Mouse (Mus musculus): Measurements from ENCODE around the gene C730034F03Rik. TPM values are rescaled to one million over a fixed set of nuclear protein-coding genes. Genes with fewer than 3 reads are reported as not detected.

The C730034F03Rik gene
- polyA plus RNA-seq (2015; fragmentation: Nextera tagmentation; extraction: Ambion mirVana) = 5.2 and 7.0 TPM in 2 replicates

DNA sequence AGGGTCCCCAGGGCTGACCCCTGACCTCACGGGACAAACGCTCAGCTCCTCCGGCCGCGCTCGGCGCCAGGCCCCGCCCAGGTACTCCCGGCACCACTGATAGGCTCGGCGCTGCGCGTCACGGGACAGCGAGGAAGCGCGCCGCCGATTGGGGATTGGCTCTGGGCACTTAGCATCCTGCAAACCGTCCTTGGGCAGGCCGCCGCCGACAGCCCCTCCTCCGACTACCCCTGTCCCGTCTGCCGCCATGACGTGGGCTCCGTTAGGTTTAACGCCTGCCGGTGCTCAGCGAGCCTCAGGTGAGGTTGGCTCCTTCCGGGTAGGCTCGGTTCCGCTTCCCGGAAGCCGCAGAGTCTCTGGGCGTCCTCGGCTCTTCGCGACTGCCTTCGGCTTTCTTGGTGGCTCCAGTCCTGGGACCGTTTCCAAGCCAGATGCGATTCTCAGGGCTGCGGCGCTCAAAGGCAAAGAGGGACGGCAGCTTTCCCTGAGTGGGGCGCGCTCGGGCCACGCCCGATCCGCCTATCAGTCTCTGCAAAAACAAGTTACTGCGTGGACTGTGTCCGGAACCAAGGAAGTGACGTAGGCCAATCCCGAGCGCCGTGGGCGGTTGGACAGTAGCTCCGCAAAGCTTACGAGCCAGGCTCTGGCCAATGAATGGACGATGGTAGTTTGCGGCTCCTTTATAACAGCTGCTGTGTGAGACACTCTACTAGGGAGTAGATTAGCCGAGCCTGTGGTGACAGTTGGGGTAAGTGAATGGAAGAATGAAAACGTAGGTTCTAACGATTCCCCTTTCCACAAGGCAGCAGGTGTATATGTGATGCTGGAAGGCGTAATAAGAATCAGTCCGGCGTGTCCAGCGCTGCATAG lies at the start of gene C730034F03Rik, which contains the start of the genes Gm44502 and Chkb:
Gene C730034F03Rik, plus strand, starts transcription at position 238 of the 870 bp plus-strand sequence.
Gene Gm44502, minus strand, starts transcription at position 345 of the 870 bp plus-strand sequence.
Gene Chkb, minus strand, starts transcription at position 557 of the 870 bp plus-strand sequence.
- Histone ChIP-seq H3K27me3 (replicated peaks; ENCODE audit: control insufficient read depth, insufficient read depth, low read length) (no peaks in the 10 kb centered on the region), H3K9ac (replicated peaks; ENCODE audit: low read depth, low read length) (peak within 1 kb of the TSS; percentile 81), H3K36me3 (ENCODE audit: control insufficient read depth, insufficient read depth) (peaks cover 11% of the 10 kb centered on the region), H3K9me3 (ENCODE audit: control insufficient read depth, low read length) (no peaks in the 10 kb centered on the region), H3K4me2 (ENCODE audit: low read length) (peak within 1 kb of the TSS; percentile 80), H3K4me1 (replicated peaks; ENCODE audit: control insufficient read depth, insufficient read depth, low read length) (peaks cover 22% of the 10 kb centered on the region), H3K27ac (ENCODE audit: low read length) (peak within 1 kb of the TSS; percentile 97), H3K4me3 (replicated peaks; ENCODE audit: low read length) (peak within 1 kb of the TSS; percentile 92)
- WGBS = under 1% methylated on average over 70 of the region's 70 CpGs
- peak; percentile 95 for ATAC-seq

DNA sequence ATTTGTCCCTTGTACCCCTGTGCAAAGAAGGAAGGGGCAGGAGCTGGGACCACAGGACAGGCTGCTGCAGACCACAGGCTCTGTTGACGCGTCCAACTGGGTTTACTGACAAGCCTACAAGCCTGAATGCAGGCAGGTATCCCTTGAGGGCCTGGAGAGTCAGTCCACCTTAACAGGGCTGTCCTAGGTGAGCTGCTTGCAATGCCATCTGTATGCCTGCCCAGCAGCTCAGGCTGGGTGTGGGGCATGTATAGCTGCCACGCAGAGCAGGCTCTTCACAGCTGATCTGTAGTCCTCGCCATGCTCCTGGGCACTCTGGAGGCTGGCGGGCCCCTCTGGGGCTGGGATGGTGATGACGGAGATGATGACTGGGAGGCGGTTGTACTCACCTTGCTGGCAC lies 44.8 kb upstream of the C730034F03Rik start, which contains the start of gene Klhdc7b:
Gene Klhdc7b, plus strand, starts transcription at position 301 of the 400 bp plus-strand sequence.
- Histone ChIP-seq H3K27me3 (replicated peaks; ENCODE audit: control insufficient read depth, insufficient read depth, low read length) (peaks cover 4% of the 10 kb centered on the region), H3K4me3 (replicated peaks; ENCODE audit: low read length) (no peak within 1 kb of the TSS), H3K4me1 (replicated peaks; ENCODE audit: control insufficient read depth, insufficient read depth, low read length) (no peaks in the 10 kb centered on the region), H3K9me3 (ENCODE audit: control insufficient read depth, low read length) (no peaks in the 10 kb centered on the region), H3K27ac (ENCODE audit: low read length) (no peak within 1 kb of the TSS), H3K4me2 (ENCODE audit: low read length) (no peak within 1 kb of the TSS), H3K9ac (replicated peaks; ENCODE audit: low read depth, low read length) (no peak within 1 kb of the TSS), H3K36me3 (ENCODE audit: control insufficient read depth, insufficient read depth) (no peaks in the 10 kb centered on the region)
- ATAC-seq = no peak
- 90% methylated on average over 7 of the region's 7 CpGs for WGBS

DNA sequence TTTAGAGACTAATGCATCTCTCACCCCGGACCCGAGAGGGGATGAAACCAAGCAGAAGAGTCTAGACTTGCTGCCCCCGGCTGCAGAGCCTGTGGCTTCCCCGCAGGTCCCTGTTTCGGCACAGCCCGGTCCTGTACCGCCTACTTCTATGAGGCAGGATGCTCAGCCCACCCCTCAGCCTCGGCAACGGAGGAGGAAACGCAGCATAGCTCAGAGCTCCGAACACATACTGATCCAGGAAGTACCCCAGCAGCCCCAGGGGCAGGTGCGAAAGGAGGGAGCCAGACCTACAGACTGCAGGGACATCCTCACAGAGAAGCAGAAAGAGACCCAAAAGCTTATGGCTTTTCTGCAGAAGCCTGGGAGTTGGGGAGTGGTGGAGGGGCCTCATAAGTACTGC lies 42.3 kb upstream of the C730034F03Rik start:
- H3K27me3 ChIP-seq (replicated peaks; ENCODE audit: control insufficient read depth, insufficient read depth, low read length) = no peaks in the 10 kb centered on the region
- H3K27ac ChIP-seq (ENCODE audit: low read length) = no peak overlapping the region
- 57% methylated on average over 12 of the region's 12 CpGs for WGBS
- H3K9ac ChIP-seq (replicated peaks; ENCODE audit: low read depth, low read length) = no peak overlapping the region
- no peak for ATAC-seq
- H3K36me3 ChIP-seq (ENCODE audit: control insufficient read depth, insufficient read depth) = no peaks in the 10 kb centered on the region
- H3K9me3 ChIP-seq (ENCODE audit: control insufficient read depth, low read length) = no peaks in the 10 kb centered on the region
- H3K4me3 ChIP-seq (replicated peaks; ENCODE audit: low read length) = no peak overlapping the region
- H3K4me1 ChIP-seq (replicated peaks; ENCODE audit: control insufficient read depth, insufficient read depth, low read length) = no peaks in the 10 kb centered on the region
- no peak overlapping the region for H3K4me2 ChIP-seq (ENCODE audit: low read length)

DNA sequence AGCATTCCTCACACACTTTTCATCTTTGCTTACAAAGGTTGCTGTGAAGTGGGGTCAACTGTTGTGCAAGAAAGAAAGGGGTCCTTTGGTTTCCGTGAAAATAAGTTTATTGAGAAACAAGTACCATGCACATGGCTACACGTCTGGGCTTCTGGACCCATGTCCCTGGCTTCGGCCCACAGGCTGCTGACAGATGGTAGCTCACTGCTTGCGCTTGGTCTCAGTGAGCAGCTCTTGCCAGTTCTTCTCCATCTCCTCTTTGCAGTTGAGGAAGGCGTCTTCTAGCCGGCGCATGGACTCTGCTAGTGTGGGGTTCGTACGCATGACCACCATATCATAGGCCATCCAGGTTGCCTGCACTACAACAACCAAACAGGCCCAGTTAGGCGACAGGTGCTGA lies 39.3 kb upstream of the C730034F03Rik start:
- ATAC-seq = no peak
- no peaks in the 10 kb centered on the region for H3K36me3 ChIP-seq (ENCODE audit: control insufficient read depth, insufficient read depth)
- 87% methylated on average over 10 of the region's 10 CpGs for WGBS
- no peaks in the 10 kb centered on the region for H3K9me3 ChIP-seq (ENCODE audit: control insufficient read depth, low read length)
- H3K9ac ChIP-seq (replicated peaks; ENCODE audit: low read depth, low read length) = no peak overlapping the region
- H3K27me3 ChIP-seq (replicated peaks; ENCODE audit: control insufficient read depth, insufficient read depth, low read length) = no peaks in the 10 kb centered on the region
- H3K4me1 ChIP-seq (replicated peaks; ENCODE audit: control insufficient read depth, insufficient read depth, low read length) = no peaks in the 10 kb centered on the region
- H3K27ac ChIP-seq (ENCODE audit: low read length) = no peak overlapping the region
- H3K4me2 ChIP-seq (ENCODE audit: low read length) = no peak overlapping the region
- H3K4me3 ChIP-seq (replicated peaks; ENCODE audit: low read length) = no peak overlapping the region

DNA sequence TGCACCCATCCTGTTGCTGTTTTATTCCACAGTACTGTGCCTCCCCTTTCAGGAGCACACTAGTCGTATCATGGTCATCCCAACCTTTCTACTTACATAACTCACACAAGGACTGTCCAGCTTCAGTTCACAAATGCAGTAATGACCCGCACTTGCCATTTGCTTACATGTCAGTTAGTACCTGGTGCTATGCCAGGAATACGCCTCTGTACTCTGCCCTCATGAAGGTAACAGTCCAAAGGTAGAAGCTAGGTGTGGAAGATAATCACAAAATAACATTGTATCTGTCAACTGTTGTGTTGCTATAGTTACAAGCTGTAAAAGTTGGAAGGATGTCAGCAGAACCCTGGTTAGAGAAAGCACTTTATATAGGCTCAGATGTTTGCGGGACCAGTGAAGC lies 32.5 kb upstream of the C730034F03Rik start:
- no peak for ATAC-seq
- 91% methylated on average over 4 of the region's 4 CpGs for WGBS

DNA sequence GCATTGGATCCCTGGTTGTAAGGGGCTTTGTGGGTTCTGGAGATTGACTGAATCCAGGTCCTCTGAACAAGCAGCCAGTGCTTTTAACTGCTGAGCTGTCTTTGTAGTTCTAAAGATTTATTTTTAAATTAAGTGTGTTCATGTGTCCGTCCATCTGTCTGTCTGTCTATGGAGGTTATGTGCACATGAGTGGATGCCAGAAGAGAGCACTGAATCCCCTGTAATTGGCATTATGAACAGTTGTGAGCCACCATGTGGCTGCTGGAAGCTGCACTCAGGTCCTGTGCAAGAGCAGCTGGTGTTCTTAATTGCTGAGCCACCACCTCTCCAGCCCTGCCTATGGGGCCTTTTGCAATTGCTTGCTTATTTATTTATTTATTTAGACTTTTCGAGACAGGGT lies 31.2 kb upstream of the C730034F03Rik start:
- Histone ChIP-seq H3K9ac (replicated peaks; ENCODE audit: low read depth, low read length) (no peak overlapping the region), H3K4me1 (replicated peaks; ENCODE audit: control insufficient read depth, insufficient read depth, low read length) (no peaks in the 10 kb centered on the region), H3K27ac (ENCODE audit: low read length) (no peak overlapping the region), H3K4me3 (replicated peaks; ENCODE audit: low read length) (no peak overlapping the region), H3K36me3 (ENCODE audit: control insufficient read depth, insufficient read depth) (no peaks in the 10 kb centered on the region), H3K9me3 (ENCODE audit: control insufficient read depth, low read length) (no peaks in the 10 kb centered on the region), H3K4me2 (ENCODE audit: low read length) (no peak overlapping the region), H3K27me3 (replicated peaks; ENCODE audit: control insufficient read depth, insufficient read depth, low read length) (no peaks in the 10 kb centered on the region)
- no peak for ATAC-seq
- WGBS = 54% methylated on average over 2 of the region's 2 CpGs

More for the DNA sequence above, 32.5 kb upstream of the C730034F03Rik start:
- no peak overlapping the region for H3K9ac ChIP-seq (replicated peaks; ENCODE audit: low read depth, low read length)
- H3K9me3 ChIP-seq (ENCODE audit: control insufficient read depth, low read length) = no peaks in the 10 kb centered on the region
- H3K4me3 ChIP-seq (replicated peaks; ENCODE audit: low read length) = no peak overlapping the region
- no peaks in the 10 kb centered on the region for H3K27me3 ChIP-seq (replicated peaks; ENCODE audit: control insufficient read depth, insufficient read depth, low read length)
- no peaks in the 10 kb centered on the region for H3K36me3 ChIP-seq (ENCODE audit: control insufficient read depth, insufficient read depth)
- H3K27ac ChIP-seq (ENCODE audit: low read length) = no peak overlapping the region
- H3K4me2 ChIP-seq (ENCODE audit: low read length) = no peak overlapping the region
- H3K4me1 ChIP-seq (replicated peaks; ENCODE audit: control insufficient read depth, insufficient read depth, low read length) = no peaks in the 10 kb centered on the region

DNA sequence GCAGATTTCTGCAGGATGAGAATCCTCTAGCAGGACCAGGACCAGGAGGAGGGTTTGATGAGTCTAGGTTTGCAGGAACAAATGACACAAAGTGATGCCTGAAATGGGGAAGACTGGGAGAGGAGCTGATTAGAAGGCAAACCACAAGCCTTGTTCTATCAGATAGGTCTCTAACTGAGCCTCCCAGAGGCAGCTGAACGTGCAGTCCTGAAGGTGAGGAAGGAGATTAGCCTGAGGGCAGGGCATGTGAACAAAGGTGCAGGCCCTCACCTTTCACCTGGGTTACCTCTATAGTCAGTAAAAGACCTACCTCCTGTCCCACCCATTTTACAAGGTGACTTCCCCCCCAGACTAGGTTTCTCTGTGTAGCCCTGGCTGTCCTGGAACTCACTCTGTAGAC lies 29.7 kb upstream of the C730034F03Rik start:
- Histone ChIP-seq H3K4me2 (ENCODE audit: low read length) (no peak overlapping the region), H3K9me3 (ENCODE audit: control insufficient read depth, low read length) (no peaks in the 10 kb centered on the region), H3K36me3 (ENCODE audit: control insufficient read depth, insufficient read depth) (no peaks in the 10 kb centered on the region), H3K9ac (replicated peaks; ENCODE audit: low read depth, low read length) (no peak overlapping the region), H3K27ac (ENCODE audit: low read length) (no peak overlapping the region), H3K4me1 (replicated peaks; ENCODE audit: control insufficient read depth, insufficient read depth, low read length) (no peaks in the 10 kb centered on the region), H3K4me3 (replicated peaks; ENCODE audit: low read length) (no peak overlapping the region), H3K27me3 (replicated peaks; ENCODE audit: control insufficient read depth, insufficient read depth, low read length) (no peaks in the 10 kb centered on the region)
- ATAC-seq = no peak
- 53% methylated on average over 1 of the region's 1 CpGs for WGBS

DNA sequence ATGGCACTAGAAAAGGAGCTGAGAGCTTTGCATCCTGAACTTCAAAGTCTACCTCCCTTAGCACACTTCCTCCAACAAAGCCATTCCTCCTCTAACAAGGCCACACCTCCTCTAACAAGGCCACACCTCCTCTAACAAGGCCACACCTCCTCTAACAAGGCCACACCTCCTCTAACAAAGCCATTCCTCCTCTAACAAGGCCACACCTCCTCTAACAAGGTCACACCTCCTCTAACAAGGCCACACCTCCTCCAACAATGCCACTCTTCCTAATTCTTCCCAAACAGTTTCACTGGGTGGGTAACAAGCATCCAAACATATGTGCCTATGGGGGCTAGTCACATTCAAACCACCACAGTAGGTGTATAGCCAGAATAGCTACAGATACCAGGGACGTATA lies 26.9 kb upstream of the C730034F03Rik start:
- no peak for ATAC-seq
- 93% methylated on average over 1 of the region's 1 CpGs for WGBS
- no peak overlapping the region for H3K4me2 ChIP-seq (ENCODE audit: low read length)
- no peak overlapping the region for H3K9ac ChIP-seq (replicated peaks; ENCODE audit: low read depth, low read length)
- H3K4me1 ChIP-seq (replicated peaks; ENCODE audit: control insufficient read depth, insufficient read depth, low read length) = no peaks in the 10 kb centered on the region
- H3K27me3 ChIP-seq (replicated peaks; ENCODE audit: control insufficient read depth, insufficient read depth, low read length) = no peaks in the 10 kb centered on the region
- H3K4me3 ChIP-seq (replicated peaks; ENCODE audit: low read length) = no peak overlapping the region
- no peaks in the 10 kb centered on the region for H3K36me3 ChIP-seq (ENCODE audit: control insufficient read depth, insufficient read depth)
- H3K9me3 ChIP-seq (ENCODE audit: control insufficient read depth, low read length) = no peaks in the 10 kb centered on the region
- H3K27ac ChIP-seq (ENCODE audit: low read length) = no peak overlapping the region

DNA sequence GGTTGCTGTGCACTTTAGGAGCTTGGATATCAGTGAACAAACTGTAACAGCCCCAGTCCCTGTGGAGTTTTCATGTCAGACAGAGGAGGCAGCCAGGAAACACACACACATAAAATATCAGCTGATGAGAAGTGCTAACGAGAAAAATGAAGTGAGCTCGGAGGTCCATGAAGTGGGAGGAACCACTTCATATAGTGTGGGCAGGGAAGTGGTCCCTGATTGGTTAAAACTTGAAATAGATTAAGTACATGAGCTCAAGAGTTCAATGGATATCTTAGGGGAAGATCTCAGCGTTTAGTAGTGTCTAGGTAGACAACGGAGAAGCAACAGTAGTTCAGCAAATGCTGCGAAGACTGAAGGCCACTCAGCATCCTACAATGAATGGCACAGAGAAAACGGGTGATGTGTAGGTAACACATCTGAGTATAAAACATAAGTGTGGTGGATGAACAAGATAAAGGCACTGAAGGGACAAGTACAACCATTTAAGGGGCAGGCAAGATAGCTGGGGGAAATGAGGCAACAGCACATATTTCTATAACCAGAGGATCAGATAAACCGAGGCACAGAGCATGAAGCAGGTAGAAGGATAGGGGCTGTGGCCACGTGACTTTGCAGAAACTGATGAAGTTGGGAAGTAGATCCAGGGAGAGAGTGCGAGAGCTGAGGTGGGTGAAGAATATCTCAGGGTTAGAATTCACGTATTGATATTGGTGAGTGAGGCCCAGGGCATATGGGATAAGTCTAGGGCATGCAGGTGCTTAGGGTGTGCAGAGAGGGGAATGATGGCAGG lies 24.4 kb upstream of the C730034F03Rik start:
- 81% methylated on average over 10 of the region's 10 CpGs for WGBS
- no peak for ATAC-seq

More for the DNA sequence above, 24.4 kb upstream of the C730034F03Rik start:
- Histone ChIP-seq H3K4me1 (replicated peaks; ENCODE audit: control insufficient read depth, insufficient read depth, low read length) (no peaks in the 10 kb centered on the region), H3K4me2 (ENCODE audit: low read length) (no peak overlapping the region), H3K27ac (ENCODE audit: low read length) (no peak overlapping the region), H3K9me3 (ENCODE audit: control insufficient read depth, low read length) (0 out of 2 replicates have a peak, but pooled peaks cover 4% of the 10 kb centered on the region), H3K9ac (replicated peaks; ENCODE audit: low read depth, low read length) (no peak overlapping the region), H3K4me3 (replicated peaks; ENCODE audit: low read length) (no peak overlapping the region), H3K36me3 (ENCODE audit: control insufficient read depth, insufficient read depth) (no peaks in the 10 kb centered on the region), H3K27me3 (replicated peaks; ENCODE audit: control insufficient read depth, insufficient read depth, low read length) (no peaks in the 10 kb centered on the region)

All from forebrain, embryonic 16.5 days (tissue).